Mouse (Mus musculus): Measurements from ENCODE around the gene Kcnc3. TPM values are rescaled to one million over a fixed set of nuclear protein-coding genes. Genes with fewer than 3 reads are reported as not detected.

Gene Kcnc3
- polyA plus RNA-seq (2015; fragmentation: Nextera tagmentation; extraction: Ambion mirVana), result 0.05 and 0.08 TPM in 2 replicates

GRCm38 (mm10) chr7:44590402-44591347 is at the start of gene Kcnc3:
Gene Kcnc3, plus strand, starts transcription at chr7:44590664.

GRCm38 (mm10) chr7:44548497-44549087 is 41.9 kb upstream of the Kcnc3 start, which contains the start of gene Pold1:
Gene Pold1, minus strand, starts transcription at chr7:44548849.

DNA sequence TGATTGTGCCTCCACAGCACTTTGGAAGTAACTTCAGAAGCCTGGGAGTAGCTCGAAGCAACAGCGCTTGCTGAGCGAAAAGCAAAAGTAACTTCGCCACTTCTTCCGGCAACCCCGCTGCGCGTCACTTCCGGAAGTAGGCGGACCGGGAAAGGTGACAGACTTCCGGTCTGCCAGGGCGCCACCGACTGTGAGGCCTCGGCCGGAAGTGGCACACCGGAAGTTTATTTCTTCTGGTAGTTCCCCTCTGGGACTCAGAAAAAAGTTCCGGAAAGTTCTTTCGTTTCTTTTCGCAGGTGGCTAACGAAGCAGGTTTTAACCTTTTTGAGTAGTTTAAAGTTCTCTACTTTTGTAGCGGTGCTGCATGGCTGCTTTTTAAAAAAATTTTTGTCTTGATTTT is 36.6 kb upstream of the Kcnc3 start, which contains the start of gene Nr1h2:
Gene Nr1h2, minus strand, starts transcription at position 126 of the 400 bp plus-strand sequence.

GRCm38 (mm10) chr7:44572213-44572701 is 18.2 kb upstream of the Kcnc3 start, which contains the start of gene Napsa:
Gene Napsa, plus strand, starts transcription at chr7:44572380.

Other genes starting within 250 kb of the Kcnc3 start
- gene Syt3, start 206.6 kb upstream of the Kcnc3 start, polyA plus RNA-seq (2015; fragmentation: Nextera tagmentation; extraction: Ambion mirVana), result 0.48 and 0.58 TPM in 2 replicates
- gene 1700008O03Rik, start 204.8 kb upstream of the Kcnc3 start, polyA plus RNA-seq (2015; fragmentation: Nextera tagmentation; extraction: Ambion mirVana), result 0.60 and 0.81 TPM in 2 replicates
- gene Lrrc4b, start 161.6 kb upstream of the Kcnc3 start, polyA plus RNA-seq (2015; fragmentation: Nextera tagmentation; extraction: Ambion mirVana), result 0.13 and 0.26 TPM in 2 replicates
- 0.27 TPM in 1 of 2 replicates, not detected in the other for gene Aspdh, start 125.3 kb upstream of the Kcnc3 start, polyA plus RNA-seq (2015; fragmentation: Nextera tagmentation; extraction: Ambion mirVana)
- 51.6 and 59.9 TPM in 2 replicates for gene Josd2, start 122.7 kb upstream of the Kcnc3 start, polyA plus RNA-seq (2015; fragmentation: Nextera tagmentation; extraction: Ambion mirVana)
- 73.9 and 76.8 TPM in 2 replicates for gene Emc10, start 94.1 kb upstream of the Kcnc3 start, polyA plus RNA-seq (2015; fragmentation: Nextera tagmentation; extraction: Ambion mirVana)
- gene Fam71e1, start 94.1 kb upstream of the Kcnc3 start, polyA plus RNA-seq (2015; fragmentation: Nextera tagmentation; extraction: Ambion mirVana), result 8.0 and 10.1 TPM in 2 replicates
- gene Mybpc2, start 66.0 kb upstream of the Kcnc3 start, polyA plus RNA-seq (2015; fragmentation: Nextera tagmentation; extraction: Ambion mirVana), result 0.30 and 0.82 TPM in 2 replicates
- 0.05 TPM in 1 of 2 replicates, not detected in the other for gene Spib, start 58.6 kb upstream of the Kcnc3 start, polyA plus RNA-seq (2015; fragmentation: Nextera tagmentation; extraction: Ambion mirVana)
- gene Pold1, start 41.8 kb upstream of the Kcnc3 start, polyA plus RNA-seq (2015; fragmentation: Nextera tagmentation; extraction: Ambion mirVana), result 20.1 and 23.8 TPM in 2 replicates
- 65.2 and 69.4 TPM in 2 replicates for gene Nr1h2, start 36.7 kb upstream of the Kcnc3 start, polyA plus RNA-seq (2015; fragmentation: Nextera tagmentation; extraction: Ambion mirVana)
- gene Napsa, start 18.3 kb upstream of the Kcnc3 start, polyA plus RNA-seq (2015; fragmentation: Nextera tagmentation; extraction: Ambion mirVana), result 0.46 and 0.57 TPM in 2 replicates
- 11.2 and 12.2 TPM in 2 replicates for gene Myh14, start 80.2 kb downstream of the Kcnc3 start, polyA plus RNA-seq (2015; fragmentation: Nextera tagmentation; extraction: Ambion mirVana)
- gene Izumo2, start 118.1 kb downstream of the Kcnc3 start, polyA plus RNA-seq (2015; fragmentation: Nextera tagmentation; extraction: Ambion mirVana), result not detected in 2 replicates
- gene Vrk3, start 157.7 kb downstream of the Kcnc3 start, polyA plus RNA-seq (2015; fragmentation: Nextera tagmentation; extraction: Ambion mirVana), result 15.4 and 17.6 TPM in 2 replicates
- gene Zfp473, start 160.4 kb downstream of the Kcnc3 start, polyA plus RNA-seq (2015; fragmentation: Nextera tagmentation; extraction: Ambion mirVana), result 0.21 and 0.35 TPM in 2 replicates
- gene Nup62, start 225.4 kb downstream of the Kcnc3 start, polyA plus RNA-seq (2015; fragmentation: Nextera tagmentation; extraction: Ambion mirVana), result 40.2 and 44.4 TPM in 2 replicates
- 0.51 and 0.73 TPM in 2 replicates for gene Il4i1, start 225.7 kb downstream of the Kcnc3 start, polyA plus RNA-seq (2015; fragmentation: Nextera tagmentation; extraction: Ambion mirVana)
- gene Atf5, start 226.0 kb downstream of the Kcnc3 start, polyA plus RNA-seq (2015; fragmentation: Nextera tagmentation; extraction: Ambion mirVana), result 6.1 and 8.3 TPM in 2 replicates